Mouse (Mus musculus) midbrain, embryonic 11.5 days (tissue): ENCODE data around the gene St6galnac3. TPM values are rescaled to one million over a fixed set of nuclear protein-coding genes. Genes with fewer than 3 reads are reported as not detected.

ENCODE experiments used
- ATAC-seq: fragments of 200-750 bp; cut with Nextera tagmentation; 2 replicates; pipeline ENCODE4 v1.8.0; 2017; ENCODE audit warnings: moderate TSS enrichment, moderate library complexity; ENCODE audit not compliant: low FRiP score
- DNase-seq: peaks from one replicate; pipeline ENCODE4 v3.0.0; 2015; ENCODE audit warnings: low spot score; ENCODE audit errors: missing footprints
- H3K27ac ChIP-seq: fragments of 300-500 bp; sonication (generic); 2 replicates; pipeline ENCODE4 v1.5.1; 2014; ENCODE audit warnings: low read depth, low read length
- H3K27me3 ChIP-seq: fragments of 300-500 bp; sonication (generic); 2 replicates; pipeline ENCODE4 v1.6.1; 2014; ENCODE audit warnings: mild to moderate bottlenecking, low read length, moderate library complexity, mixed read lengths; ENCODE audit not compliant: control insufficient read depth, insufficient read depth
- H3K36me3 ChIP-seq: fragments of 300-500 bp; sonication (generic); 2 replicates; pipeline ENCODE4 v1.6.1; 2014; ENCODE audit warnings: mild to moderate bottlenecking, low read length, moderate library complexity, mixed read lengths; ENCODE audit not compliant: control insufficient read depth, insufficient read depth
- H3K4me1 ChIP-seq: fragments of 300-500 bp; sonication (generic); 2 replicates; pipeline ENCODE4 v1.6.1; 2014; ENCODE audit warnings: low read length; ENCODE audit not compliant: control insufficient read depth, insufficient read depth
- H3K4me2 ChIP-seq: fragments of 300-500 bp; sonication (generic); 2 replicates; pipeline ENCODE4 v1.6.1; 2014; ENCODE audit warnings: mild to moderate bottlenecking, moderate library complexity
- H3K4me3 ChIP-seq: fragments of 300-500 bp; sonication (generic); 2 replicates; pipeline ENCODE4 v1.5.1; 2014; ENCODE audit warnings: low read depth, low read length
- H3K9ac ChIP-seq: fragments of 300-500 bp; sonication (generic); 2 replicates; pipeline ENCODE4 v1.6.1; 2014; ENCODE audit warnings: low read length
- H3K9me3 ChIP-seq: fragments of 300-500 bp; sonication (generic); 2 replicates; pipeline ENCODE4 v1.6.1; 2016; ENCODE audit warnings: low read length; ENCODE audit not compliant: control insufficient read depth
- WGBS: fragments of 180-500 bp; shearing (Covaris S2); extraction: QIAGEN DNeasy Blood & Tissue Kit; methylation state at CpG from one replicate; pipeline ENCODE4 v1.1.7; 2014; 5-methylcytosine and 5-hydroxymethylcytosine counted together
- polyA plus RNA-seq: library from polyadenylated mRNA; unstranded; fragments of >200 nt; fragmentation: Nextera tagmentation; extraction: Ambion mirVana; gene quantifications from 2 replicates; pipeline ENCODE4 v1.2.1, GENCODE M21; 2014

The St6galnac3 gene
- polyA plus RNA-seq, 1 experiment from 2014 or later: 35.7 TPM

DNA sequence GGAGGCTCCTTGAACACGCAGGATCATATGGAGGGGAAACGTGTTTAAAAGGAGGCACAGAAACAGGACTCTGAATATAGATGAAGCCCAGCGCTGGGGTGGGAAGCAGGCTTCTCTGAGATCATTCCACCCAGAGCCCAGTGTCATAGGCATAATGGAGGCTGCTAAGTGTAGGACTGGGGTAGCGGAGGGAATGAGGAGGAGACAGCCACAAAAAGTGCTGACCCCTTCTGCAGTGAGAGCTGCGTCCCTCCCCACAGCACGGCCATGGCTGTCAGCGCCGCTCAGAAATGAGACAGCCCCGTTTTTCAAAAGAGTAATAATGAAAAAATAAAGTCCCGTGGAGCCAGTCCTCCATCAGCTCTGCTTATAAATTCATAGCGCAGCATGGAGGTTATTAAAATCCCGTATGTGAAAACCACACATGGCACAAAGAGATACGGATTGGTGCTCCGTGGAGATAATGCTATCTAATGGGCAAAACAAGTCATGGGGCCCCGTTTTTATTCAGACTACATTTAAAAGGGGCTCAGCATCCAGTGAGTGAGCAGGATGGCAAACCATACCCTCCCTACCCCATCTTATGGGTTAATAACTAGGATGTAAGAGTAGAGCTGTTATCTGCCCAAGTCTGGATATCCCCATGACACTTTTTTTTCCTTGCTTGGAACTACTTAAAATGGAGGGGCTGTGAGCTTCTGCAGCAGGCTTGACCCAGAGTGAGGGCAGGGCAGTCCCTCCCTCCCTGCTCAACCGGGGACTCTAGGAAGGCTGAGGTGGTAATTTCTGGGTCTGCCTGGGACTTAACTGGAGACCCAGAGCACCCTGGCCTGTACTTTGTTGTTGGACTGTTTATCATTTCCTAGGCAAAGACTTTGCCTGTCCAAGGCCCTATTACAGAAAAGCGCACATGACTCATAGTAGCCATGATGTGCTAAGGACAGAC, 288.6 kb downstream of the St6galnac3 start:
- no peak overlapping the region for H3K9ac ChIP-seq
- H3K4me3 ChIP-seq: no peak overlapping the region
- no peak for DNase-seq
- no peaks in the 10 kb centered on the region for H3K27me3 ChIP-seq
- no peaks in the 10 kb centered on the region for H3K9me3 ChIP-seq
- no peaks in the 10 kb centered on the region for H3K36me3 ChIP-seq
- WGBS: 89% methylated on average over 17 of the region's 17 CpGs
- no peaks in the 10 kb centered on the region for H3K4me1 ChIP-seq
- ATAC-seq: peak; percentile 57; the same call in 1 of the 2 replicates
- H3K4me2 ChIP-seq: no peak overlapping the region
- H3K27ac ChIP-seq: no peak overlapping the region

DNA sequence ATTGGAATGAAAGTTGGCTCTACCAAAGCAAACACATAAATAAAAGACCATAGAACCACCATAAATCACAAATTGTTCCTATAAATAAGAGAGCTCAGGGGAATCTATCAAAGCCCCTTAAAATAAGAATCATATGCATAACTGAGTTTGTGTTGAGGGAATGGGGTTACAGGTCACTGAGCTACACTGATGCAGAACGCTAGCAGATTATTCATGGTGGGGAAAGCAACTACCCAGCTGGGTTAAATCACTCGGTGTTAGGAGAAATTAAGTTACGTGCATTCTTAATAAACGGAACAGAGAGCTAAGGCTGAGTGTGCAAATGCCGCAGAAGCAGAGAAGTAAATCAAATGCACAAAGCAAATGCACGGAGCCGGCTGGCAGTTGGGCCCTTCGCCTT, 292.0 kb downstream of the St6galnac3 start:
- WGBS: 75% methylated on average over 8 of the region's 8 CpGs
- H3K9ac ChIP-seq: no peak overlapping the region
- H3K9me3 ChIP-seq: no peaks in the 10 kb centered on the region
- no peaks in the 10 kb centered on the region for H3K27me3 ChIP-seq
- H3K36me3 ChIP-seq: no peaks in the 10 kb centered on the region
- H3K4me3 ChIP-seq: no peak overlapping the region
- H3K27ac ChIP-seq: no peak overlapping the region
- H3K4me1 ChIP-seq: no peaks in the 10 kb centered on the region
- H3K4me2 ChIP-seq: no peak overlapping the region
- DNase-seq (no peak), ATAC-seq (no peak)

DNA sequence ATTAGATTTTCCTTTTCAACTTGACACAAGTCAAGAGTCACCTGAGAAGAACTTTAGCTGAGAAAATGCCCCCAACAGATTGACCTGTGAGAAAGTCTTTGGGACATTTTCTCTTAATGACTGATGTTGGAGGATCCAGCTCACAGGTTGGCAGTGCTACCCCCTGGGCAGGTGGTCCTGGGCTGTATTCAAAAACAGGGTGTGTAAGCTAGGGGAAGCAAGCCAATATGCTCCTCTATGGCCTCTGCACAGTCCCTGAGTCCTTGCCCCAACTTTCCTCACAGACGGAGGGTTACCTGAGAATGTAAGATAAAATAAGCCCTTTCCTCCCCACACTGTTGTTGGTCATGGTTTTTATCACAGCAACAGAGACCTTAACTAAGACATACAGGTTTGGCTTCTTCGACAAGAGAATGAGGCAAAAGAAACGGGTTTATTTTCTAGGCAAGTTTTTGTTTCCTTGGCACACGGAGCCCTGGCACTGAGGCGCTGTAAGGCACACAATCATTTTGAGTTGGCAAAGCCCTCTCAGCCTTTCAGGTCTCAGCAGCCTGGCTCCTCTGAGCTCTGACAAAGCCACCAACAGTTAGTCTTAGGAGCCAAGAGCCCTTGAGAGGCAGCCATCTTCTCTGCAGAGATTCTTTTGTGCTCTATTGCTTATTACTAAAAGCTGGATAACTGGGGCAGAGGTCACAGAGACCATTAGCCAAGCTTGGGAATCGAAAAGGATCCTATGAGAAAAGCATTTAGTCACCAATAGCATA, 292.7 kb downstream of the St6galnac3 start:
- Histone ChIP-seq H3K36me3 (no peaks in the 10 kb centered on the region), H3K27me3 (no peaks in the 10 kb centered on the region), H3K4me3 (no peak overlapping the region), H3K4me1 (no peaks in the 10 kb centered on the region), H3K4me2 (no peak overlapping the region), H3K9me3 (no peaks in the 10 kb centered on the region), H3K27ac (no peak overlapping the region), H3K9ac (no peak overlapping the region)
- 82% methylated on average over 6 of the region's 6 CpGs for WGBS
- ATAC-seq (no peak), DNase-seq (peak; percentile 71)

DNA sequence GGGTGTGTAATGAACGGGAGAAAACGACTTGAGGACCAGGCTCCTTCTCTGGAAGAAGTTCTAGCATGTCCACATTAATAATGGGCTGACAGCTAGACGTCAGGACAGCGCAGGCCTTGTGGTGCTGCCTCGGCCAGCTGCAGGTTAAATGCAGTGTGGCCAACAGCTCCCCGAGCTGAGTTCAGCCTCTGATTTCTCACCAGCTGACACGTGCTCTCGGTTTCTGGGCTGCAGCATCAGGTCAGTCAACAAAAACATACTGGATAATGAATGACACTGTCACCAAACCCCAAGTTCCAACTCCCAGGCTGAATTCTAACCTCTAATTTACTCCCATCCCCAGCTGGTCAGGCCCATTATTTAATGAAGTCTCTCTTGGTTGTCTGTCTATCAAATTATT, 295.1 kb downstream of the St6galnac3 start:
- no peak overlapping the region for H3K4me2 ChIP-seq
- DNase-seq: peak; percentile 77
- H3K27me3 ChIP-seq: no peaks in the 10 kb centered on the region
- peak; percentile 57; the same call in 1 of the 2 replicates for ATAC-seq
- no peak overlapping the region for H3K27ac ChIP-seq
- no peaks in the 10 kb centered on the region for H3K9me3 ChIP-seq
- no peak overlapping the region for H3K9ac ChIP-seq
- H3K4me3 ChIP-seq: no peak overlapping the region
- WGBS: 71% methylated on average over 8 of the region's 8 CpGs
- H3K4me1 ChIP-seq: no peaks in the 10 kb centered on the region
- no peaks in the 10 kb centered on the region for H3K36me3 ChIP-seq

DNA sequence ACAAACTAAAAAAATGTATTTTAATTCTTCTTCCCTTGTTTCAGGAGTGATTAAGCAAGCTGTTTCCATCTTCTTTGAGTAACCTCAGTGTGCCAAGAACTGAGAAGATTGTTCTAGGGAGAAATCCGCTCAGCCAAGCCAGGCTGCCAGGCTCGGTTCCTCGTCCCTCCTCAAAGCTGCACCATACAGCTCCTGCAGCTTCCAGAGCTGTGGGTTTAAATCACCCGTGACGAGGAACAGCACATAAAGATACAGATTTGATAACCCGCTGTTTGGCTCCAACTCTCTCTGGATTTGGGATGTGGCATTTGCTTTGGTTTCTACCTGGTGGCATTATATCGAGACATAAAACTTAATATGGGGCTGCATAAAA, 303.1 kb downstream of the St6galnac3 start:
- 88% methylated on average over 7 of the region's 7 CpGs for WGBS
- Histone ChIP-seq H3K36me3 (no peaks in the 10 kb centered on the region), H3K4me2 (no peak overlapping the region), H3K9me3 (no peaks in the 10 kb centered on the region), H3K4me1 (no peaks in the 10 kb centered on the region), H3K4me3 (no peak overlapping the region), H3K9ac (no peak overlapping the region), H3K27me3 (no peaks in the 10 kb centered on the region), H3K27ac (no peak overlapping the region)
- ATAC-seq: no peak
- peak; percentile 78 for DNase-seq

DNA sequence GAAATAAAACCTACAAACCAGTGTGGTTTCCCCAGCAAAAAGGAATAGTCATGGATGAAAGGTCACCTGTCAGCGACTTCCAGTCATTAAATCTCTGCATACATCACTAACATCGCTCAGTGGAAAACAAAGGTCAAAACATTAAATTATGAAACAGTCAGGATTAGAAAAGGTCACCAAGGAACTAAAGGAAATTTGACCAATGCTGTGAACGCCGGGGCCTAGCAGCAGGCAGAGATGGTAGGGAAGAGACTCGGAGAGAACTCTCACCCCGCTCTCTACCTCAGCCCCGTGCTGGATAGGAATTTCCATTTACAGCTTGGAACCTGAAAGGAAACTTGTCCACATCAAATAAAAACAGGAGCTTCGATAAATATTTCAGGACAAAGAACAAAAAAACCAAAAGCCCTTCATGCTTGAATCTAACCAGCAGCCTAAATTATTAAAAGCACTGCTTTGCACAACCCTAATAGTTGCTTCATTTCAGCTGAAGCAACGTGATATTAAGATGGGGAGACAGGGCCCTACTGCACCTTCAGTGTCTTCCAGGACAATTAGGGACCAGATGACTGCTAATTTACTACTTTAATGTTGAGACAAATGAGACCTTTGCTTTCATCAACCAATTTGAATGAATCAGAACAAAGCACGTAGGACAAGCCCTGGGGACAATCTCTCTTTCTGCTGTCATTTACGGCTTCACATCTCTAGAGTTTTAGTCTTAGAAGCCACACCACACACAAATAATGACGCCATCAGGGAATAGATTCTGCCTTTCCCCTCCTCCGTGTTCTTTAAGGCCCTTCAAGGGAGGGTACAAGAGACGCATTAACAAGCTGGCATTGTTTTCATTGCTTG, 303.7 kb downstream of the St6galnac3 start:
- Histone ChIP-seq H3K4me1 (no peaks in the 10 kb centered on the region), H3K4me3 (no peak overlapping the region), H3K9ac (no peak overlapping the region), H3K27me3 (no peaks in the 10 kb centered on the region), H3K4me2 (no peak overlapping the region), H3K9me3 (no peaks in the 10 kb centered on the region), H3K27ac (no peak overlapping the region), H3K36me3 (no peaks in the 10 kb centered on the region)
- DNase-seq: peak; percentile 83
- WGBS: 77% methylated on average over 14 of the region's 14 CpGs
- ATAC-seq: no peak

DNA sequence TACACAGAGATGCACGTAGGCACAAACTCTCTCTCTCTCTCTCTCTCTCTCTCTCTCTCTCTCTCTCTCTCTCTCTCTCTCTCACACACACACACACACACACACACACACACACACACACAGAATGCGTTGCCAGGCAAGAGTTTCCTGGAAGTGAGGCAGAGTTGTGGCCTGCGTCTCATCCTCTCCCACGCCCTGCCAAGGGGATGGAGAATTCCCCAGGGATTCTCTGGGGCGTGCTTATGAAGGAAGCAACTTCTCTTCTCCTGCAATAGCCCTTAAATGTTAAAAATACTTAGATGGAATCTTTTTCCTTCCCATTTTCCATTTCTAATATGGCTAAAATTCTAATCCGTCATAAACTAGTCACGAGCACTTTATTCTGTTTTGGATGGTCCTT, 305.6 kb downstream of the St6galnac3 start:
- ATAC-seq: no peak

DNA sequence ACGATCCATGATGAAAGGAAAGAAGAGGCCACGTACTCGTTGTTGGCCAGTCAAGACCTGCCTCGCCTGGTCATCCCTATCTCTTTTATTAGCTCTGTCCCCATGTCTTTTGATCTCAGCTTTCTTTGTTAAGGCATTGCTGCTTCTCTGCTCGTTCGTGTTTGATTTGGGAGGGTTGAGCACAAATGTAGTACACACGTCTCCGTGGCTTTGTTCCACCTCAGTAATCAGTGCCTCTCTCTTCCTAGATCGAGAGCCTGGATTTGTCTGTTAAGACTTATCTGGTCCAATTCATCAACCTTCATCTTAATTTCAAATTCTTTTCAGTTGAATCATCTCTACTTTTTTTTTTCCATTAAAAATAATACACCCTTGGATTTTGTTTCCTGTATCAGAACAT, 308.0 kb downstream of the St6galnac3 start:
- Histone ChIP-seq H3K4me1 (no peaks in the 10 kb centered on the region), H3K27ac (no peak overlapping the region), H3K4me3 (no peak overlapping the region), H3K9ac (no peak overlapping the region), H3K4me2 (no peak overlapping the region), H3K9me3 (no peaks in the 10 kb centered on the region), H3K27me3 (no peaks in the 10 kb centered on the region), H3K36me3 (no peaks in the 10 kb centered on the region)
- WGBS: 28% methylated on average over 9 of the region's 9 CpGs
- ATAC-seq (peak; percentile 30; the same call in 1 of the 2 replicates), DNase-seq (peak; percentile 81)

More for the DNA sequence above, 305.6 kb downstream of the St6galnac3 start:
- Histone ChIP-seq H3K4me3 (no peak overlapping the region), H3K9me3 (no peaks in the 10 kb centered on the region), H3K9ac (no peak overlapping the region), H3K27ac (no peak overlapping the region), H3K27me3 (no peaks in the 10 kb centered on the region), H3K4me1 (no peaks in the 10 kb centered on the region), H3K36me3 (no peaks in the 10 kb centered on the region), H3K4me2 (no peak overlapping the region)
- peak; percentile 51 for DNase-seq
- 92% methylated on average over 7 of the region's 7 CpGs for WGBS
